Mouse (Mus musculus): ENCODE results near the gene Asxl1. TPM values are rescaled to one million over a fixed set of nuclear protein-coding genes. Genes with fewer than 3 reads are reported as not detected.

Asxl1 gene
- total RNA-seq, 2 experiments from 2014 or later, result 14.7 to 19.6 TPM

DNA sequence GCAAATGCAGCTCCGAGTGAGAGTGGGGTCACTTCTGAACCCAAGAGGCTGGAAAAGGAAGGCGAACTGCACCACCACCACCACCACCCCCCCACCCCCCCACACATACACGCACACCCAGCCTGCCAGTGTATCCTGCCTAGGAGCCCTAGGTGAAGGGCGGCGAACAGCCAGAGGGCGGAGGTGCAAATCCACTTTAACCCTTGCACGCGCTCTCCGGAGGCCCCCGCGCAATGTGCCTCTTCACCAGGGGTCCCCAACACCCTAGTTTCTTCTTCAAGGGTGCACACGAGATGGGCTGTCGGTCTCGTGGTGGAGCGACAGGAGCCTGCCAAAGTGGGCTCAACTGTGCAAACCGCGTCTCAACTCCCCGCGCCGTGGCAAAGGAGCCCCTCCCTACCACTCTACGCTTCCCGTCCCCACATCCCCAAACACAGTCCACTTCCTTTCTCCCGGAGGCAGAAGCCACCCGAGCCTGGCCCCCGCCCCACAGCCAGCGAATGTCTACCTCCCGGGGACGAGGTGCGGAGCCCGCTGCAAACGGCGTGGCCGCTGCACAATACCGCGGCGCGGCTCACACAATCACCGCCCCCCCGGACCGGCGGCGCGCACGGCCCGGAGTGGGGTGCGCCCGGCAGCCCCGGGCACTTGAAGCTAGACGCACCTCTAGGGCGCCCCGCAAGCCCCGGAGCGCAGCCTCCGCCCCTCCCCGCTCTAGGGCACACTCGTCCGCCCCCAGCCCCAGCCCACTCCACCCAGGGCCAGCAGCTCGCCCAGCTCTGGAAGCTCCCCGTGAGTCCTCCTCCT is 98.0 kb downstream of the Asxl1 start:
- peak; percentile 48 for DNase-seq

DNA sequence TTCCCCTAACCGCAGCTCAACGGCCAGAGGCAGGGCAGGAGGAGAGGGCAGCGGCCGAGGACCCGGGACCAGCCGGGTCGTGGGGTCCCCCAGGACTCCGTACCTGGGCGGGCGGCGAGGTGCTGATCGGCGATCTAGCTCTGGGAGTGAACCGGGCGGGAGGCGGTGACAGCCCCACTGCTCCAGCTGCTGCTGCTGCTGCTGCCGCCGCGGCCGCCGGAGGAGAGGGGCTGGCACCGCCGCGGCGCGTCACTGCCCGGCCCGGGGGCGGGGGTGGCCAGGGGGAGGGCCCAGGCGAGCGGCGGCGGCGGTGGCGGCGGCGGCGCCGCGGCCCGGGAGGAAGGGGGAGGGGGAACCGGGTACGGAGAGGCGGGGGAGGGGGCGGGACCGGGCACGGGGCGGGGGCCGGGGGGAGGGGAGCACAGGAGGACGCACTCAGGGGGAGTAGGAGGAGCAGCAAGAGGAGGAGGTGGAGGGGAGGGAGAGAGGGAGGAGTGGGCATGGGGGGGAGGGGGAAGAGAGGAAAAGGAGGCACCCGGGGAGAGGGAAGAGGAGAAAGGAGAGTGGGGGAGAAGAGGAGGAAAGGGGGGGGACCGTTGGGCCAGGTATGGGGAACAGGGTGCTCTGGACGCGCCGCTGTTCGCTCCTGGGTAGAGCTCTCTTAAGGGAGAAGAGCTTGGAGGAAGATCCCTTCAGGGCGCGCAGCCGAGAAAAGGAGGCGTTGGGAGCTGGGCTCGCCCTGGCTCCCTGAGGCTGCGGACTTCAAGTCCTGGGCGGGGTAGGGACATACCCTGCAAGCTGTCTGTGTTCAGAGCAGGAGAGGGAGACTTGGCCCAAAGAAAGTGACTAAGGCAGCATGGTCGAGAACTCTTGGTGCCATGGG is 98.9 kb downstream of the Asxl1 start:
- peak; percentile 72 for DNase-seq

DNA sequence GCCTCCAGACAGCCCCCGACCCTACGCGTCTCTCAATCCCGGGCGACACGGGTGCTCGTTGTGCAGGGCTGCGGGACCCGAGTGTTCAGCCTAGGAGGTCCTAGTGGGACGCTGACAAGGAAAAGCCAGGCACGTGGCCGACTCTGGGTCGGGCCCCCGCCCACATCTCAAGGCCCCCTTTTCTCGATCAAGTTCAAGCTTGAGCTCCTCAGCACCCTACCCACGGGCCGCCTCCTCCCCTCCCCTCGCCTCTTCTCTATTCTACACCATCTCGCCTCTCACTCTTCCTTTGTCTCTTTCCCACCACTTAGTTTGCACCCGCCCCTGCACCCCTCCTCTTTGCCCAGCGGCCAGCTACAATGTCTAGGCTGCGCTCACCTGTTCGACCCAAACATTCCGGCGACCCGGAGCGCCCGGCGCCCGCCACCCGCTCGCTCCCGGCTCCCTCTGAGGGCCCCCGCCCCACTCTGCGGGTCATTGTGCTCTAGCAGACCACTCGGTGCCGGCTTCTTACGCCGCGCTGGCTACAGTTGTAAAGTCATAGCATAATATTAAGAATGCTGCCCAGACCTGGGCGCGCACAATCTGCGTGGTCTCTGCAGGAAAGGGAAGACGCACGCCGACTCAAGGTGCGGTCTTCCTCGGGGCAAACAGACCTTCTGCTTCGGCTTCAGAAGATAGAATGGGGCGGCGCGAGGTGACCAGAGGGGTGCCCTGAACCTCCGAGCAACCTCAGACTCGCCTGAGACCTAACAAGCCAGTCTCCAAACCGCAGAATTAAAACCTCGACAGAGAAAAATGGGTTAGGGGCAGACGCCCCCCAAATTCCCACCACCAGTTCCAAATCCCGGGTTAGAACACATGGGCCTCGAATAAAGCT is 99.7 kb downstream of the Asxl1 start:
- DNase-seq, result peak; percentile 37

DNA sequence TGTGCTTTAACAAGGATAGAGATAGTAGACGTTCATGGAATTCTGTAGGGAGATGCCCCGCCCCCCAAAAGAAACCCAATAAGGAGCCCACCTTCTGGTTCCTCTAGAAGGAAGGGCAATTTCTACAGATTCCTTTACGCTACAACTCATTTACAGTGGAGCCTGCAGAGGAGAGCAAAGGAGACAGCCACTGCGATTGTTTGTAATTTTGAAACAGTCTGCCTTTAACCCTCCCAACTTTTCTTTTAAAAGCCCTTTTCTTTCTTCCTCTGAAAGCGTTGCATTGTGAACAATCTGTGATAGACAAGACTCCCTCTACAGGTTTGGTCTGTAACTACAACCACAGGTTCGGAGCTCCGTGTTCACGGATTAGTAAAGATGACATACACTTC is 100.4 kb downstream of the Asxl1 start:
- DNase-seq, result no peak

DNA sequence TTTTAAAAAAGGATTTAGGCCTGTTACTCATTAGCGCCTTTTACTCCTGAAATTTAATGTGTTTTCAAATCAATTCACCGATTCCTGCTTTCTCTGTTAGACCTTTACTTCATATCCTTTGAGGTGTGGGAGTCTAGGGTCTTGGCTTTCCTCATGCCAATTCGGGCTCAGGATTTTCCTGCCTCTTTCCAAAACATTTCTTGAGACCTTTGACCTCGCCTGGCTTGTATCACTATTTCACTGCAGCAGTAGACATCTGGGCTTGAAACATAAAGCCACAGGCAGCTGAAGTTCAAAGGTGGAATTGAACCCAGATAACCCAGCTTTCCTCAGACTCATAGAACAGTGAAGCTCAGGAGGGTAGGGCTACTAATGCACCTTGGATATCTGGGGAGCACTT is 100.8 kb downstream of the Asxl1 start:
- no peak for DNase-seq

DNA sequence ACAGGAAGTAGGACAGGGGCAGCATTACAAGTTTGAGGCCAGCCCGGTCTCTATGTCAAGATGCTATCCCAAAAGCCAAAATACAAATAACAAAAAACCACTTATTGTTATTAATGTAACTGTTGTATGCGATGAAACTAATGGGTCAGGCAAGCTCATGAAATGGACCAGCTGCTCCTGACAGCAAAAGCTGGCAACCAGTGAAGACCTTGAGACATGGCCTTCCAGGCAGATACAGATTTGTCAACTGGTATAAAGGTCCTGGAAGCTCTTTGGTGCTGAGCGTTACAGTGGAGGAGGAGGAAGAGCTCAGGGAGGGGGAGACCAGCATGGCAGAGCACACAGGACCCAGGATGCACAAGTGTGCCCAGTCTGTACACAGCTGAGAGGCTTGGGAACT is 102.1 kb downstream of the Asxl1 start:
- no peak for DNase-seq

DNA sequence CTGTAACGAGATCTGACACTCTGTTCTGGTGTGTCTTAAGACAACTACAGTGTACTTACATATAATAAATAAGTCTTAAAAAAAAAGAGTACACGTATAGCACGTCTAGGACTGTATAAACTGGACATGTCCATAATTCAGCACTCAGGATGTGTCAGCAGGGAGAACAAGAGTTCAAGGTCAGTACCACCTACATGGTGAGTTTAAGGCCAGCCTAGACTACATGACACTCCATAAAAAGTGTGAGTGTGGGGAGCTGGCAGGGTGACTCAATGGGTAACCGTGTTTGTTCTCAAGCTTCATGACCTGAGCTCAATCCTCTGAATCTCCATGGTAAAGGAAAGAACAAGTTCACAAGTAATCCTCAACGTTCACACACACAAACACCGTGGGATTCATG is 102.9 kb downstream of the Asxl1 start:
- no peak for DNase-seq

Other genes with a start within 250 kb of the Asxl1 start
- gene Hck, start 237.4 kb upstream of the Asxl1 start, total RNA-seq (2021), result 1 to 10 TPM in 1 of 2 experiments, under 1 TPM in 1; 0.85 to 2.3 TPM
- gene Tm9sf4, start 184.5 kb upstream of the Asxl1 start, total RNA-seq (2021), result 10 to 100 TPM; 49.4 to 67.7 TPM
- gene Tspyl3, start 120.4 kb upstream of the Asxl1 start, total RNA-seq (2021), result 1 to 10 TPM; 2.5 to 2.7 TPM
- gene Plagl2, start 104.4 kb upstream of the Asxl1 start, total RNA-seq (2021), result 10 to 100 TPM in 1 of 2 experiments, 1 to 10 TPM in 1; 8.3 to 11.9 TPM
- gene Pofut1, start 104.3 kb upstream of the Asxl1 start, total RNA-seq (2021), result 10 to 100 TPM; 24.1 to 29.2 TPM
- 1 to 10 TPM; 6.0 to 6.9 TPM for gene Kif3b, start 54.4 kb upstream of the Asxl1 start, total RNA-seq (2021)
- gene 4930404H24Rik, start 147.0 kb downstream of the Asxl1 start, total RNA-seq (2021), result not detected
- 1 to 10 TPM; 4.3 to 6.3 TPM for gene Nol4l, start 184.1 kb downstream of the Asxl1 start, total RNA-seq (2021)

Data from gastrocnemius, postnatal 10 days (tissue).